Mouse (Mus musculus) MEL (cell line): Measurements from ENCODE around the gene Rcan2.

Experiments
- CHD2 ChIP-seq: IDR thresholded peaks from 2 replicates; pipeline ENCODE4 v1.6.1; 2011; ENCODE audit warnings: low read length, improper control_type of control experiment
- CTCF ChIP-seq, 3 experiments: IDR thresholded peaks in 2 of 3; conservative IDR thresholded peaks in 1 of 3; 2 replicates each; pipeline ENCODE4 v1.5.1; 2011 to 2012; ENCODE audit warnings: low read length in 3 of 3, low read depth in 2 of 3, mild to moderate bottlenecking in 2 of 3, improper control_type of control experiment in 1 of 3, inconsistent platforms in 1 of 3, mixed read lengths in 1 of 3, moderate library complexity in 1 of 3; ENCODE audit not compliant: control insufficient read depth in 1 of 3, insufficient read depth in 1 of 3, poor library complexity in 1 of 3, severe bottlenecking in 1 of 3
- EP300 ChIP-seq, 2 experiments: IDR thresholded peaks; 2 replicates each; pipeline ENCODE4 v1.6.1; 2011; ENCODE audit warnings: improper control_type of control experiment in 2 of 2, low read length in 2 of 2, low read depth in 1 of 2, mild to moderate bottlenecking in 1 of 2
- UBTF ChIP-seq: IDR thresholded peaks from 2 replicates; pipeline ENCODE4 v1.6.1; 2012; ENCODE audit warnings: low read depth, mild to moderate bottlenecking, inconsistent platforms, low read length, improper control_type of control experiment, moderate library complexity, borderline replicate concordance; ENCODE audit not compliant: insufficient read depth
- ZKSCAN1 ChIP-seq: IDR thresholded peaks from 2 replicates; pipeline ENCODE4 v1.6.1; 2012; ENCODE audit warnings: low read depth, mild to moderate bottlenecking, inconsistent platforms, low read length, improper control_type of control experiment, moderate library complexity
- ZNF384 ChIP-seq: IDR thresholded peaks from 2 replicates; pipeline ENCODE4 v1.6.1; 2012; ENCODE audit warnings: low read depth, mild to moderate bottlenecking, inconsistent platforms, low read length, improper control_type of control experiment

DNA sequence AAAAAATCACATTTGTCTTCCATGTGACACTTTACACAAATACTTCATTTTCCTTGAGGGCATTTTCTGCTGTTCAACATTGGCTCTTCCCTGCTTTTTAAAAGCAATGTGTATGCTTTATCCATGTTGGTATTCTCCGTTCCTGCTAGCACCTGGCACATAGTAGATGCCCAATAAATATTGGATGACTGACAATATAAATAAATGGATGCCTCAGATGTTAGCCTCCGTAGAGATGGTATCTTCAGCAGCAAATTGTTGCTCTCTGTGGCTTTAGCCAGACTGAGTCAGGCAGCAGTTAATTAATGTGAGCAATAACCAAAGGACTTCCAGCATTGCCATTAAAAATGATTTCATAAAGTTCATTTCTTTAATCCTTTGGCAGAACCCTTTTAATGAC is 223.9 kb downstream of the Rcan2 start:
- TF ChIP-seq UBTF (no peak), CTCF (IDR thresholded peaks at IDR 0.05 in 2 of 3, conservative IDR thresholded peaks at IDR 0.05 in 1 of 3; ENCODE audit: control insufficient read depth in 1 of 3, insufficient read depth in 1 of 3, low read depth in 2 of 3, low read length in 3 of 3, poor library complexity in 1 of 3, severe bottlenecking in 1 of 3) (no peak), CHD2 (no peak), ZKSCAN1 (no peak), EP300 (IDR thresholded peaks at IDR 0.05; ENCODE audit: low read depth in 1 of 2, low read length in 2 of 2) (no peak), ZNF384 (no peak)
